ENCODE assay signal across 25 mouse cellular contexts in genomic region chr13:62879411-62879810, GRCm38 (mm10). TPM values are rescaled to one million over a fixed set of nuclear protein-coding genes. Genes with fewer than 3 reads are reported as not detected.
DNase-seq lines count a peak whose midpoint lies in the region; ATAC-seq lines count a peak whose summit lies in the region.
"Had no signal": no experiment of that assay in that cellular context is flagged by ENCODE, and none has a peak within 500 bp of the region (broad histone marks: within the 10 kb centered on the region; RNA-seq: fewer than 3 reads in every experiment).

No protein-coding gene starts in this region.

- DNase-seq in heart, embryonic 10.5 days (ENCODE audit: low spot score) = no peak
- DNase-seq in midbrain, embryonic 10.5 days (ENCODE audit: low spot score) = no peak
- no peak for DNase-seq in kidney, postnatal 25 days
- no peak for DNase-seq in yolk sac, embryonic 10.5 days (ENCODE audit: low spot score)
- DNase-seq: adrenal gland, postnatal 10 days; cerebellum, adult 11-12 months; cerebellum, postnatal 25 days; forebrain, postnatal 0 days; gastrocnemius, adult 2 months; midbrain, embryonic 14.5 days; right cerebral cortex, postnatal 14 days had no signal

- no peak overlapping the region for H3K4me2 ChIP-seq in heart, embryonic 15.5 days
- H3K4me2 ChIP-seq in midbrain, embryonic 13.5 days (replicated peaks) = no peak overlapping the region
- H3K4me2 ChIP-seq: neural tube, embryonic 15.5 days had no signal

- no peaks in the 10 kb centered on the region for H3K4me1 ChIP-seq in heart, embryonic 15.5 days (replicated peaks)
- H3K4me1 ChIP-seq in heart, embryonic 10.5 days = peaks cover 7% of the 10 kb centered on the region; the same call in 1 of the 2 replicates
- peaks cover 9% of the 10 kb centered on the region for H3K4me1 ChIP-seq in midbrain, embryonic 10.5 days
- peaks cover 5% of the 10 kb centered on the region for H3K4me1 ChIP-seq in midbrain, embryonic 13.5 days (replicated peaks)
- peaks cover 9% of the 10 kb centered on the region for H3K4me1 ChIP-seq in brown adipose tissue, adult 24 weeks (ENCODE audit: control insufficient read depth, insufficient read depth, insufficient read length, low read length)
- H3K4me1 ChIP-seq: neural tube, embryonic 15.5 days had no signal

- no peak for ATAC-seq in heart, embryonic 15.5 days (replicated peaks; ENCODE audit: insufficient number of reproducible peaks, insufficient read depth, low FRiP score, low read depth)
- no peak for ATAC-seq in midbrain, embryonic 13.5 days
- peak; percentile 10; the same call in 1 of the 2 replicates for ATAC-seq in megakaryocyte, adult 5-6 weeks (ENCODE audit: poor library complexity, severe bottlenecking)
- ATAC-seq: forebrain, postnatal 0 days had no signal

- H3K4me3 ChIP-seq in heart, embryonic 15.5 days = no peak overlapping the region
- H3K4me3 ChIP-seq in heart, embryonic 10.5 days = no peak overlapping the region
- H3K4me3 ChIP-seq in midbrain, embryonic 10.5 days = no peak overlapping the region
- H3K4me3 ChIP-seq in midbrain, embryonic 13.5 days (replicated peaks) = no peak overlapping the region
- H3K4me3 ChIP-seq in brown adipose tissue, adult 24 weeks (ENCODE audit: insufficient read depth, low read depth, low read length) = no peak overlapping the region
- H3K4me3 ChIP-seq: gastrocnemius, adult 2 months; myocyte; neural tube, embryonic 15.5 days had no signal

- H3K9ac ChIP-seq in heart, embryonic 15.5 days = no peak overlapping the region
- no peak overlapping the region for H3K9ac ChIP-seq in midbrain, embryonic 13.5 days (replicated peaks)
- H3K9ac ChIP-seq: forebrain, postnatal 0 days; liver, embryonic 14.5 days; neural tube, embryonic 15.5 days had no signal

- H3K27me3 ChIP-seq in heart, embryonic 15.5 days = no peaks in the 10 kb centered on the region
- peaks cover 7% of the 10 kb centered on the region; the same call in 1 of the 2 replicates for H3K27me3 ChIP-seq in heart, embryonic 10.5 days (ENCODE audit: insufficient read depth, poor library complexity, severe bottlenecking)
- H3K27me3 ChIP-seq in midbrain, embryonic 10.5 days (ENCODE audit: low read depth, poor library complexity, severe bottlenecking) = 0 out of 2 replicates have a peak, but pooled peaks cover 16% of the 10 kb centered on the region
- H3K27me3 ChIP-seq in midbrain, embryonic 13.5 days = no peaks in the 10 kb centered on the region
- H3K27me3 ChIP-seq: neural tube, embryonic 15.5 days had no signal

- H3K27ac ChIP-seq in heart, embryonic 15.5 days = peak overlapping the region; percentile 7; the same call in 1 of the 2 replicates
- no peak overlapping the region for H3K27ac ChIP-seq in heart, embryonic 10.5 days
- H3K27ac ChIP-seq in midbrain, embryonic 10.5 days (replicated peaks) = 0 out of 2 replicates have a peak overlapping the region, but pooled peaks have one; percentile 30
- H3K27ac ChIP-seq in midbrain, embryonic 13.5 days = no peak overlapping the region
- peak overlapping the region; percentile 42; the same call in 1 of the 2 replicates for H3K27ac ChIP-seq in brown adipose tissue, adult 24 weeks (replicated peaks; ENCODE audit: low read depth, low read length)
- H3K27ac ChIP-seq: gastrocnemius, adult 2 months; kidney, postnatal 0 days; liver, embryonic 14.5 days; neural tube, embryonic 15.5 days had no signal

- no peaks in the 10 kb centered on the region for H3K36me3 ChIP-seq in heart, embryonic 15.5 days
- no peaks in the 10 kb centered on the region for H3K36me3 ChIP-seq in heart, embryonic 10.5 days
- H3K36me3 ChIP-seq in midbrain, embryonic 10.5 days = no peaks in the 10 kb centered on the region
- no peaks in the 10 kb centered on the region for H3K36me3 ChIP-seq in midbrain, embryonic 13.5 days
- H3K36me3 ChIP-seq: G1E; neural tube, embryonic 15.5 days had no signal

- no peaks in the 10 kb centered on the region for H3K9me3 ChIP-seq in heart, embryonic 15.5 days (replicated peaks)
- H3K9me3 ChIP-seq in heart, embryonic 10.5 days = no peaks in the 10 kb centered on the region
- no peaks in the 10 kb centered on the region for H3K9me3 ChIP-seq in midbrain, embryonic 10.5 days (replicated peaks)
- no peaks in the 10 kb centered on the region for H3K9me3 ChIP-seq in midbrain, embryonic 13.5 days
- H3K9me3 ChIP-seq: neural tube, embryonic 15.5 days had no signal

- WGBS in heart, embryonic 15.5 days = 39% methylated on average over 6 of the region's 6 CpGs
- 39% methylated on average over 6 of the region's 6 CpGs for WGBS in heart, embryonic 10.5 days
- WGBS in midbrain, embryonic 10.5 days = 35% methylated on average over 6 of the region's 6 CpGs
- 31% methylated on average over 6 of the region's 6 CpGs for WGBS in midbrain, embryonic 13.5 days

RNA-seq across cellular contexts. Expression of gene Fbp1, which starts 8.7 kb away (rescaled TPM):
- 0.81 and 10.4 TPM in 2 replicates for polyA plus RNA-seq in heart, embryonic 15.5 days (2015; fragmentation: Nextera tagmentation; extraction: Ambion mirVana)
- 0.25 TPM in 1 of 2 replicates, not detected in the other for polyA plus RNA-seq in heart, embryonic 10.5 days (2016; fragmentation: Nextera tagmentation; extraction: Ambion mirVana)
- polyA plus RNA-seq in midbrain, embryonic 10.5 days (2016; fragmentation: Nextera tagmentation; extraction: Ambion mirVana) = 0.10 TPM in 1 of 2 replicates, not detected in the other
- not detected in 2 replicates for polyA plus RNA-seq in midbrain, embryonic 13.5 days (2015; fragmentation: Nextera tagmentation; extraction: Ambion mirVana)
- polyA plus RNA-seq in brown adipose tissue, adult 24 weeks (2012; ENCODE audit: insufficient read depth, insufficient read length, missing spikeins) = 3.4 TPM in 1 of 2 replicates, not detected in the other
- 0.20 and 2.7 TPM in 2 replicates for total RNA-seq in megakaryocyte, adult 5-6 weeks (2015)
- total RNA-seq in megakaryocyte, adult 5-6 weeks (2017) = 0.70 TPM in 1 of 2 replicates, not detected in the other
- total RNA-seq: forebrain, postnatal 0 days; G1E; gastrocnemius, adult 2 months had no signal
- polyA plus RNA-seq: activated CD4-positive, CD25-positive, alpha-beta regulatory T cell, adult 4 months; G1E; hindbrain, embryonic 11.5 days; midbrain, embryonic 14.5 days; myocyte had no signal

RNA-seq across cellular contexts. Expression of gene Fbp2, which starts 21.2 kb away (rescaled TPM):
- 0.11 TPM in 1 of 2 replicates, not detected in the other for polyA plus RNA-seq in heart, embryonic 15.5 days (2015; fragmentation: Nextera tagmentation; extraction: Ambion mirVana)
- polyA plus RNA-seq in heart, embryonic 10.5 days (2016; fragmentation: Nextera tagmentation; extraction: Ambion mirVana) = 0.31 and 0.41 TPM in 2 replicates
- not detected in 2 replicates for polyA plus RNA-seq in midbrain, embryonic 10.5 days (2016; fragmentation: Nextera tagmentation; extraction: Ambion mirVana)
- 0.44 TPM in 1 of 2 replicates, not detected in the other for polyA plus RNA-seq in midbrain, embryonic 13.5 days (2015; fragmentation: Nextera tagmentation; extraction: Ambion mirVana)
- 31.1 and 43.6 TPM in 2 replicates for polyA plus RNA-seq in brown adipose tissue, adult 24 weeks (2012; ENCODE audit: insufficient read depth, insufficient read length, missing spikeins)
- total RNA-seq in megakaryocyte, adult 5-6 weeks (2015) = not detected in 2 replicates
- not detected in 2 replicates for total RNA-seq in megakaryocyte, adult 5-6 weeks (2017)
- total RNA-seq: G1E; layer of hippocampus, adult 18-20 months; left cerebral cortex, postnatal 25 days had no signal
- polyA plus RNA-seq: activated CD4-positive, CD25-positive, alpha-beta regulatory T cell, adult 4 months; G1E; hindbrain, embryonic 11.5 days; spleen, adult 2 months had no signal

Comparison
In these comparisons a context has a peak if more than half of its experiments do, and no peak if none do; other contexts are left out.
1. H3K27ac ChIP-seq: peak in heart, embryonic 15.5 days (single experiment), midbrain, embryonic 10.5 days (single experiment) and brown adipose tissue, adult 24 weeks (single experiment); none in heart, embryonic 10.5 days (single experiment) and midbrain, embryonic 13.5 days (single experiment).
2. RNA of gene Fbp2, which starts 21.2 kb away (polyA plus RNA-seq): 31.1 to 43.6 TPM in brown adipose tissue, adult 24 weeks; 0.31 to 0.41 TPM in heart, embryonic 10.5 days, 0.11 TPM in heart, embryonic 15.5 days, 0.44 TPM in midbrain, embryonic 13.5 days and not detected in midbrain, embryonic 10.5 days; every median in the first group is over 10 times any median in the second.